Mouse (Mus musculus) heart, adult 10 weeks (tissue): ENCODE data around the gene Smbd1. TPM values are rescaled to one million over a fixed set of nuclear protein-coding genes. Genes with fewer than 3 reads are reported as not detected.

ENCODE experiments used
- polyA plus RNA-seq: library from polyadenylated mRNA; stranded (reverse); fragments of 350-450 nt; fragmentation: Illumina TruSeq; extraction: RNeasy Lipid Tissue Mini Kit (QIAGEN cat#74804); gene quantifications from one replicate; pipeline ENCODE4 v1.2.3, GENCODE M21; 2014; ENCODE audit warnings: low read depth, low replicate concordance

The Smbd1 gene
- not detected for polyA plus RNA-seq

GRCm38 (mm10) chr16:32810321-32810720 is at the start of gene Smbd1:
Gene Smbd1, minus strand, starts transcription at chr16:32810477.

GRCm38 (mm10) chr16:32797426-32797689 is 12.9 kb downstream of the Smbd1 start, which contains the start of gene Muc20:
Gene Muc20, minus strand, starts transcription at chr16:32797435.

Other genes starting within 250 kb of the Smbd1 start
- gene Tfrc, start 201.6 kb downstream of the Smbd1 start, polyA plus RNA-seq = 22.2 TPM
- 17.3 TPM for gene Tnk2, start 166.6 kb downstream of the Smbd1 start, polyA plus RNA-seq
- 0.18 TPM for gene Muc4, start 74.6 kb downstream of the Smbd1 start, polyA plus RNA-seq
- not detected for gene Muc20, start 13.0 kb downstream of the Smbd1 start, polyA plus RNA-seq
- gene Fyttd1, start 67.0 kb upstream of the Smbd1 start, polyA plus RNA-seq = 67.7 TPM
- 34.1 TPM for gene Rubcn, start 67.3 kb upstream of the Smbd1 start, polyA plus RNA-seq
- 17.9 TPM for gene Lrch3, start 103.6 kb upstream of the Smbd1 start, polyA plus RNA-seq
- gene Iqcg, start 245.7 kb upstream of the Smbd1 start, polyA plus RNA-seq = 0.92 TPM
- gene Rpl35a, start 246.0 kb upstream of the Smbd1 start, polyA plus RNA-seq = 696 TPM